Mouse (Mus musculus): ENCODE results near the gene Slc25a19.

DNA sequence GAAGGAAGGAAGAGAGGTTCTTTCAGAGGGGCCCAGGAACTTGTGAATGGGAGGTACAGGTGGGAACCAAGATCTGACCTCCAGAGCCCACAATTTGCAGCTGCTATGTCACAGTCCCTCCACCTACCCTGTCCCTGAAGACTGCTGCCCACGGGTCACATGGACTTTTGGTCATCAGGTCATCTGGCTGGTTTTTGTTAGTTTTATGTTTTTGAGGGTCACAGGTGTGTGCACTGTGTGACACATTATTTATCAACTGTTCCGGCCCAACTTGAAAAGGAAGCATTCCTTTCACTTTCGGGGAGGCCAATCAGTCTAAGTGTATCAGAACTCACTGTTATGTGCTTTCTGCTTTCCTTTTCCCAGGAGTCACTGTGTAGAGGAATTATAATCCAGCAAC lies 49.4 kb upstream of the Slc25a19 start:
- no peak for TF ChIP-seq CTCF (IDR thresholded peaks at IDR 0.05; ENCODE audit: borderline replicate concordance, insufficient read depth, low read length)
- TF ChIP-seq POLR2A (IDR thresholded peaks at IDR 0.05; ENCODE audit: low read depth, low read length), result no peak
